Mouse (Mus musculus): Measurements from ENCODE around the gene Sirpb1b. TPM values are rescaled to one million over a fixed set of nuclear protein-coding genes. Genes with fewer than 3 reads are reported as not detected.
"Not testable (repeated sequence)": the region's sequence is repeated elsewhere in the genome, so short reads cannot be mapped to it uniquely, and the experiment has no call there.

The Sirpb1b gene
- polyA plus RNA-seq (2017; shearing (Covaris generic)) = not detected

DNA sequence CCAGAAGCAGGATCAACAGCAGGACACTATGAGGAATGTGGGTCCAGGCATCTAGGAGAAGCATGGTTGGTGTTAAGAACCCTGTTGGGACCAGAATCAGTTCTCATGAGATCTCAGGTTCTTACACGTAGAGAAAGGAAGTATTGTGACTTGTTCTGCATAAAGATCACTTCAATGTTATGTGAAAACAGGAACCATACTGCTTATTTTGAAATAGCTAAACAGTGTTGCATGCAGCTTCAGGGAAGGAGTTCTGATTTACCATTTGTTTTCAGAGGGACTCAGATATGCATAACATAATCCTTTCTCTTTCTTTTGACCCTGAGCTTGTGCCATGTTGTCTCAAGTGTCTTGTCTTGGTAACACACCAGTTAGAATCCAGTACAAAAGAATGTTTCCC, at the start of gene Sirpb1b:
TSS of gene Sirpb1b (minus strand) at position 179 of the 400 bp plus-strand sequence.
- ATAC-seq = not testable (repeated sequence)

DNA sequence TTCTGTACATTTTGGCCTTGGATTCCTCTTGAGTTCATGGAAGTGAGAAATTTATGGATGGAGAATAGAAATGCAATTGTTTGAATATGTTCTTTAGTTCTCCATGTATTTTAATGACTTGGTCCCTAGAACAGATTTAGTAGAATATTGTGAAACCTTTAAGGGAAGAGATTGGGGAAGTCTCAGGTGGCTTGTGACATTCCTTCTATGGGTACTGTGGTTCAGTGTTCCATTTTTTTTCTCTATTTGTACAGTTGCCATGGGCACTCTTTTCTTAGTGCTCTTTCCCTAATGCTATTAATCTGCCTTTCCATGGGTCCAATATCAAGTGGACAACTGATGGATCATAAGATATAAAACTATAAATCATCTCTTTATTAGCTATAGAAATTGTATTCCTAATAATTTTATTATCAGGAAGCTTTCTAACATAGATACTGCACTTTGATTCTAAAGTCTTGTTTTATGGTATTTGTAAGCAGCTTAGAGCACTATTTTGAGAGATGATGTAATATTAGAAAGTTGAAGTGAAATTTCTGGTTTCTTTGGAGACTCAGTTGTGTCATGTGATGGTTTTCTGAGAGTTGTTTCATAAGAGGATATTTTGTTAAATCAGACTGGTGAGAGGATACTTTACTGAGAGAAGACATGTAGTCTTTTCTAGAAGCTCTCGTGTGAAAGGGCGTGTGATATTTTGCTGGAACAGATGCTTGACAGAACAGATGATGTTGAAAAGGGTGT, 15.7 kb upstream of the Sirpb1b start:
- ATAC-seq = not testable (repeated sequence)

DNA sequence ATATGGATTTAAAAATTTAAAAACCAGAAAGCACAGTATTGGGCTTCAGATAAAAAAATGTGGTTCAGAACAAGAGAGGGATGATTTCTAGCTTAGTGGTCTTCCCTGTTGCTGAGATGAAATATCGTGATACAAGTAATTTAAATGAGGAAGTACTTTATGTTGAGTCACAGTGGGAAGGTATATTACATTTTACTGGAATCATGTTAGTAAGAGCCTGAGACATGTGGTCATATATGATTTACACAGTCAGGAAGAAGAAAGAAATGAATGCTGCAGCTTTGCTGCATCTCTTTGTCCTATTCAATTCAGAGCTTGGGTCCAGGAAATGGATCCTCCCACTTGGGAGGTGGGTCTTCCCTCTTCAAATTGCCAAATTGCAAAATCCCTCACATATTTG, 11.8 kb upstream of the Sirpb1b start:
- ATAC-seq = not testable (repeated sequence)

DNA sequence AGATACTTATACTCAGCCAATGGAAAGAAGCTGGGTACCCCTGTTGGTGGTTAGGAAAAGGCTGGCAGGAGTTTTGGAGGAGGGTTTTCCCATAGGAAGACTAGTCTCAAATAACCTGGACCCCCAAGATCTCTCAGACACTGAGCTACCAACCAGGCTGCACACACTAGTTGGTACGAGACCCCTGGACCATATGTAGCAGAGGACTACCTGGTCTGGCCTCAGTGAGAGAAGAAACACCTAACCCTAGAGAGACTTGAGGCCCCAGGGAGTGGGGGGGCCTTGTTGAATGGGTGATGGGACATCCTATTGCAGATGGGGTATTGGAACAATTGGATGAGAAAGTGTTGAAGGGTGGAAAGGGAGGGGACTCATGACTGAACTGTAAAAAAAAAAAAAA, 8.6 kb upstream of the Sirpb1b start:
- no peak for ATAC-seq

DNA sequence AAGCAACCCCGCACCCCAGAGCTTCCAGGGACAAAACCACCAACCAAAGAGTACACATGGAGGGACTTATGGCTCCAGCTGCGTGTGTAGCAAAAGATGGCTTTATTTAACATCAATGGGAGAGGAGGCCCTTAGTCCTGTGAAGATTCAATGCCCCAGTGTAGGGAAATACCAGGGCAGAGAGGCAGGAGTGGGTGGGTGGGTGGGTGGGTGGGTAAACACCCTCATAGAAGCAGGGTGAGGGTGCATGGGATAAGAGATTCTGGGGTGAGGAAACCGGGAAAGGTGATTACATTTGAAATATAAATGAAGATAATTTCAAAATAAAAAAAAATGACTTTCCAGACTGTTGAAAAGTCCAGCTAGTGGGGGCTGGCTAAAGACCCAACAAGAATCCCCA, 8.1 kb upstream of the Sirpb1b start:
- not testable (repeated sequence) for ATAC-seq

DNA sequence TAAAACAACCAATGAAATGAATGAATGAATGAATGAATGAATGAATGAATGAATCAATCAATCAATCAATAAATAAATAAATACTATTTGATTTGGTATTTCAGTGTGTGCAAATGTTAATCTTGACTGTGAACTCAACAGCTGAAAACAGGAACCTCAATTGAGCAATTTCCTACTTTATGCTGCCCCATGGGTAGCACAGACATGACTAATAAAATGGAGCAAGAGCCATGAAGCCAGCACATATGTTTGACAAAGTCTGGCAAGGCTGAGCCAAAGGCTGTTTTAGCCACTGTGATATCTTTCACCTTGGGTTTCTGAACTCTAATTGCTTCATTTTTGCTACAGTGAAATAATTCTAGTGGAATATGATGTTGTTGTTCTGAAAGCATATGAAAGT, 1.6 kb upstream of the Sirpb1b start:
- not testable (repeated sequence) for ATAC-seq

DNA sequence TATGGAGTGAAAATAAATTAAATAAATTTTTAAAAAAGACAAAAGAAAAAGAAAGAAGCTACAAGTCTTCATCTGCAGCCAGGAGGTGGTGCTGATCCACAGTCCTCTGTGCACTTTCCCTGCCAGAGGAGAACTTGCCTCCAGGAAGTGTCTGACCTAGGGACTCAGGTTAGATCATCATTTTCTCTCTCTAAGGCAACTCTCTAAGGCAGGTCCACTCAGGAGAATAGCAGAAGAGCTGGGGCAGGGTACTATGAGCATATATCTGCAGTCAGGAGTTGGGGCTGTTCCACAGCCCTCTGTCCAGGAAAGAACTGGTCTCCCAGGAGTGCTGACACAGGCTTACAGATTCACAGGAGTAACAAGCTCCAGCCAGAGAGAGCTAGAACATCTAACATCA, 46.3 kb downstream of the Sirpb1b start:
- ATAC-seq = no peak

DNA sequence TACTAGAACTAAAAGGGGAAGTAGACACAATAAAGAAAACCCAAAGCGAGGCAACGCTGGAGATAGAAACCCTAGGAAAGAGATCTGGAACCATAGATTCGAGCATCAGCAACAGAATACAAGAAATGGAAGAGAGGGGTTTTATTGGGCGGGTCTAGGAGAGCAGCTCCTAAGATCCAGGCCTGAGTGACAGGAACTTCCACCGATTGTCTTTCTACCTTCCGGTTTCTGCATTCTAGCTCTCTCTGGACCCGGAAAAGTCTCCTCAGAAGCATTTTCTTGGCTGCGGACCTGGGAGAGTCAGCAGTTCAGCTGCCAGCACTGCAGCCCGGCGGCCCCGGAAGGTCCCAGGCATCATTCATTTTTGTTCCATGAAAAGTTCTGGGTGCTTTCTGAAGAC, 61.3 kb downstream of the Sirpb1b start:
- peak; percentile 54 for ATAC-seq

DNA sequence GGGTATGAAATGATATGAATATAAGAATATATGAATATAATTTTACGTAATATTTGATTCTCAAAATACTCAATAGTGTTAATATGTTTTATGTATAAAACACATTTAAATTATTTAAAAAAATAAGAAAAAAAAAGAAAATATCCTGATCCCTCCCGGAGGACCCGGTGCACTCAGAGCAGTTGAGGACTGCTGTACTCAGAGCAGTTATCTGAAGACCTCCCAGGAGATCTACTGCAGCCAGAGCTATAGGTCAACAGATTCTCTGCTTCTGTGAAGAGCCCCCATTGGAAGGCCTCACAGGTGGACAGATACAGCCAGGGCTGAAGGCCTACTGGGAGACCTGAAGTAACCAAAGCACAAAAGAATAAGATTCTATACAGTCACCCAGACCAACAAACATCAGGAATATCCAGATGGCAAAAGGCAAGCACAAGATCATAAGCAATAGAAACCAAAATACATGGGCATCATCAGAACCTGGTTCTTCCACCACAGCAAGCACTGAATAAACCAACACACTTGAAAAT, 67.0 kb downstream of the Sirpb1b start:
- ATAC-seq = not testable (repeated sequence)

DNA sequence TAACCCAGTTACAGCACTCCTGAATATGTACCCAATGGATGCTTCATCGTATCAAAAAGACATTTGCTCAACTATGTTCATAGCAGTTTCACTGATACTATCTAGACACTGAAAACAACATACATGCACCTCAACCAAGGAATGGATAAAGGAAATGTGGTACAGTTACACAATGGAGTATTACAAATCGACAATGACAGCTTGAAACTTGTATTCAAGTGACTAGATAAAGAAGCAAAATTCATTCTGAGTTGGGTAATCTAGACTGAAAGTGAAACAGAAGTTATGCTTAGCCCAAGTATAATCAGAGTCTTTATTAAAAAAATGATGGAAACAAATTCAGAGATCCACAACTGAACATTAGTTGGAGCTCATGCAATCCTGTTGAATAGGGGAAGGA, 100.0 kb downstream of the Sirpb1b start:
- ATAC-seq = not testable (repeated sequence)

DNA sequence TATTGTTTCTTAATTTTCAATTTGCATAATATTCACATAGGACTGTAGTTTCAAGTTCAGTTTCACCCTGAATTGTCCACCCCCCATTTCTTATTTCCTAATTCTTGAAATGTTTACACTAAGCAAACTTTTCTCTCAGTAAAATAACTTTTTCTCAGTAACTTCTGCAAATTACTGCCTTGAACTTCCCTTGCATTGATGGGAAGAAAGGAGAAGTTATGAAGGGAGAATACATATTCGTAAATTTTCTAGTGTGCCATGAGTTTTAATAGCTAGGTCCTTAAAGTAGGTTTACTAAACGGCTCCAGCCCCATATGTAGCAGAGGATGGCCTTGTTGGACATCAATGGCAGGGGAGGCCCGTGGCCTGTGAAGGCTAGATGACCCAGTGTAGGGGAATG, 104.7 kb downstream of the Sirpb1b start:
- ATAC-seq = not testable (repeated sequence)

Other genes starting within 250 kb of the Sirpb1b start
- gene Gm9733, start 242.8 kb downstream of the Sirpb1b start, polyA plus RNA-seq (2017; shearing (Covaris generic)) = not detected
- gene Sirpb1a, start 148.5 kb downstream of the Sirpb1b start, polyA plus RNA-seq (2017; shearing (Covaris generic)) = not detected